Mouse (Mus musculus): ENCODE measurements around the gene Slc9b1.

GRCm38 (mm10) chr3:135318331-135318730, 29.5 kb upstream of the Slc9b1 start:
- TF ChIP-seq POLR2A (IDR thresholded peaks at IDR 0.05; ENCODE audit: extremely low read depth, insufficient read depth, low read length): no peak
- TF ChIP-seq CTCF (IDR thresholded peaks at IDR 0.05; ENCODE audit: extremely low read depth, insufficient read depth, low read length): no peak
